Comparison of ENCODE assay signal across 8 mouse cellular contexts in the genomic region with DNA sequence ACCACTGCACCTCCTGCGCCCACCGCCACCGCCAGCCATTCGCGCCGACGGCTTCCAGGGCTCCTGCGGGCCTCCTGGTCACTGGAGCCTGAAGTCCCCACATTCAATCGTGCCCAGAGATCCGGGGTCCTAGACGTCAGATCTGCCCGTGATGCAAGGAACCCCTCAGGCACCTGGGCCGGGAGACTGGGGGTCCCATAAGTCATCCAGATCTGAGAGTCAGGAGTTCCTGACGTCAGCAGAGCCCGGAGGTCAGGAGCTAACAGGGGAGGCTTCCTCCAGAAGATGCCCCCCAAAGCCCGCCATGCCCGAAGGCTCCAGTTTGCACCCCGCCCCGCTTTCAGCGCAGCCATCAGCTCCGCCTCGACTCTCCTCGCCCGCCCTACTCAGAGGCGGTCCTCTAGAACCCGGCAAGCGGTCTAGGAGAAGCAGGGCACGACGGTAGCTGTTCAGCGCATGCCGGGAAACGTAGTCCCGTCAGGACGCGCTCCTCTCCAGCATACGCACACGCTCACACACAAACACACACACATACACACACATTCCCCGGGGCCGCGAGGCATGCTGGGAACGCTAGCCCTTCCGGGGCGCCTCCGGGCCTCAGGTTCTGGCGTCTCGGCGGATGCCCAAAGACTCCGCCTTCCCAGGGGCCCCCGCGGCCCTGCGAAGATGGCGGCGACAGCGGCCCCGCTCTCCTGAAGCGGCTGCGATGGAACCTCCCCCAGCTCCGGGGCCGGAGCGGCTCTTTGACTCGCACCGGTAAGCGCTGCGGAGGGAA. TPM values are rescaled to one million over a fixed set of nuclear protein-coding genes. Genes with fewer than 3 reads are reported as not detected.
DNase-seq lines count a peak whose midpoint lies in the region; ATAC-seq lines count a peak whose summit lies in the region.

A gene (plus strand): TSS at position 448 of the 778 bp plus-strand sequence.

- peak within 1 kb of the TSS; percentile 79 for H3K4me2 ChIP-seq in intestine, embryonic 14.5 days (ENCODE audit: low read length)

- no peaks in the 10 kb centered on the region for H3K9me3 ChIP-seq in intestine, embryonic 14.5 days (ENCODE audit: control insufficient read depth, low read length)

- under 1% methylated on average over 63 of the region's 64 CpGs for WGBS in intestine, embryonic 14.5 days

- ATAC-seq in intestine, embryonic 14.5 days (replicated peaks; ENCODE audit: low FRiP score, low TSS enrichment, low read depth), result peak; percentile 94

- DNase-seq in adrenal gland, adult 18-20 months (ENCODE audit: low spot score in 2 of 2), result peak; percentile 93 to 94
- DNase-seq in embryo, embryonic 11 days, result peak; percentile 97
- DNase-seq in gastrocnemius, postnatal 25 days, result peak; percentile 97
- peak; percentile 97 for DNase-seq in intestine, embryonic 14.5 days (ENCODE audit: low spot score)
- peak; percentile 98 to 99 for DNase-seq in left cerebral cortex, postnatal 14 days (ENCODE audit: low spot score in 2 of 2)
- DNase-seq in mesoderm, embryonic 11.5 days (ENCODE audit: low read depth, low spot score), result peak; percentile 97
- DNase-seq in right cerebral cortex, postnatal 36 days (ENCODE audit: low spot score in 2 of 2), result peak; percentile 98
- DNase-seq in yolk sac, embryonic 10.5 days (ENCODE audit: low spot score), result peak; percentile 98

- H3K4me1 ChIP-seq in intestine, embryonic 14.5 days (replicated peaks; ENCODE audit: control insufficient read depth, insufficient read depth, low read length), result peaks cover 25% of the 10 kb centered on the region

- H3K27ac ChIP-seq in intestine, embryonic 14.5 days (ENCODE audit: low read depth), result peak within 1 kb of the TSS; percentile 70

- H3K27me3 ChIP-seq in intestine, embryonic 14.5 days (replicated peaks; ENCODE audit: control insufficient read depth, insufficient read depth, low read length), result no peaks in the 10 kb centered on the region

- intact Hi-C loops in left cerebral cortex, postnatal 14 days (cut with DNase I), result loop anchor here (1.0 kb wide), 2 partner anchors 47 to 58 kb away; a partner anchor contains a TSS

- peak within 1 kb of the TSS; percentile 79 for H3K9ac ChIP-seq in intestine, embryonic 14.5 days (ENCODE audit: low read length)

- peaks cover 32% of the 10 kb centered on the region for H3K36me3 ChIP-seq in intestine, embryonic 14.5 days (ENCODE audit: control insufficient read depth, insufficient read depth, low read length)

- H3K4me3 ChIP-seq in intestine, embryonic 14.5 days (ENCODE audit: low read depth, low read length), result peak within 1 kb of the TSS; percentile 99

RNA-seq across cellular contexts. Expression of the gene that starts here (rescaled TPM):
- total RNA-seq in adrenal gland, adult 18-20 months (2021), result 100 to 1,000 TPM; 175 to 219 TPM
- total RNA-seq in gastrocnemius, postnatal 25 days (2021), result 10 to 100 TPM; 71.8 to 82.5 TPM
- 158 and 167 TPM in 2 replicates for polyA plus RNA-seq in intestine, embryonic 14.5 days (2014; fragmentation: Nextera tagmentation; extraction: Ambion mirVana)
- 100 to 1,000 TPM; 104 to 113 TPM for total RNA-seq in left cerebral cortex, postnatal 14 days (2021)

Comparison
In these comparisons a context has a peak if more than half of its experiments do, and no peak if none do; other contexts are left out.
1. Peak in every context shown above with its lines: DNase-seq, ATAC-seq, H3K4me3 ChIP-seq and H3K27ac ChIP-seq.